Mouse (Mus musculus) right cerebral cortex, adult 2 months (tissue): ENCODE results near the gene Slc22a15.

Experiments
- DNase-seq, 2 experiments: peaks; one replicate each; pipeline ENCODE4 v3.0.0; 2021 to 2022; ENCODE audit warnings: low spot score in 2 of 2

Gene Slc22a15

GRCm38 (mm10) chr3:101923843-101924740, at the start of gene Slc22a15:
TSS of gene Slc22a15 (minus strand) at chr3:101924453.
- DNase-seq: peak; percentile 45 to 51

GRCm38 (mm10) chr3:101966825-101967558, 42.7 kb upstream of the Slc22a15 start:
- DNase-seq: no peak

- DNase-seq: no peak
These were observed 40.1 kb upstream of the Slc22a15 start for GRCm38 (mm10) chr3:101964352-101964751.

- no peak for DNase-seq
These were observed 39.2 kb upstream of the Slc22a15 start for GRCm38 (mm10) chr3:101963501-101963900.

- no peak for DNase-seq
These were observed 37.0 kb upstream of the Slc22a15 start for GRCm38 (mm10) chr3:101961146-101961835.

GRCm38 (mm10) chr3:101958047-101958446, 33.8 kb upstream of the Slc22a15 start:
- no peak for DNase-seq

- DNase-seq: no peak
These were observed 29.3 kb upstream of the Slc22a15 start for GRCm38 (mm10) chr3:101953506-101953905.

- DNase-seq: no peak
These were observed 28.3 kb upstream of the Slc22a15 start for GRCm38 (mm10) chr3:101952577-101952976.

GRCm38 (mm10) chr3:101948572-101948971, 24.3 kb upstream of the Slc22a15 start:
- DNase-seq: no peak

GRCm38 (mm10) chr3:101947250-101947649, 23.0 kb upstream of the Slc22a15 start:
- DNase-seq: no peak

GRCm38 (mm10) chr3:101945257-101945656, 21.0 kb upstream of the Slc22a15 start:
- DNase-seq: no peak

- no peak for DNase-seq
These were observed 16.2 kb upstream of the Slc22a15 start for GRCm38 (mm10) chr3:101940418-101940817.

- DNase-seq: no peak
These were observed 15.6 kb upstream of the Slc22a15 start for GRCm38 (mm10) chr3:101939865-101940264.

GRCm38 (mm10) chr3:101939152-101939551, 14.9 kb upstream of the Slc22a15 start:
- no peak for DNase-seq

- DNase-seq: no peak
These were observed 12.1 kb upstream of the Slc22a15 start for GRCm38 (mm10) chr3:101936369-101936768.

GRCm38 (mm10) chr3:101933820-101934219, 9.6 kb upstream of the Slc22a15 start:
- DNase-seq: no peak

GRCm38 (mm10) chr3:101929105-101929876, 5.0 kb upstream of the Slc22a15 start:
- no peak for DNase-seq

- no peak for DNase-seq
These were observed 2.4 kb upstream of the Slc22a15 start for GRCm38 (mm10) chr3:101926636-101927035.

GRCm38 (mm10) chr3:101925663-101926062, 1.4 kb upstream of the Slc22a15 start:
- no peak for DNase-seq

- DNase-seq: no peak
These were observed 1.9 kb downstream of the Slc22a15 start for GRCm38 (mm10) chr3:101922366-101922765.

GRCm38 (mm10) chr3:101918526-101918925, 5.7 kb downstream of the Slc22a15 start:
- DNase-seq: no peak
